Mouse (Mus musculus) E14TG2a.4 (cell line): ENCODE measurements around the gene Unc13a.

Source experiments
- CTCF ChIP-seq: conservative IDR thresholded peaks from 2 replicates; pipeline ENCODE4 v1.5.1; 2014; ENCODE audit warnings: low read length
- POU5F1 ChIP-seq: IDR thresholded peaks from 2 replicates; pipeline ENCODE4 v1.6.1; 2014; ENCODE audit warnings: low read length, borderline replicate concordance

GRCm38 (mm10) chr8:71657816-71658215, 13.7 kb downstream of the Unc13a start:
- TF ChIP-seq CTCF (no peak), POU5F1 (no peak)
